ENCODE assay signal across 10 mouse cellular contexts in genomic region chr19:47917396-47917795, GRCm38 (mm10). TPM values are rescaled to one million over a fixed set of nuclear protein-coding genes. Genes with fewer than 3 reads are reported as not detected.
DNase-seq lines count a peak whose midpoint lies in the region; ATAC-seq and TF ChIP-seq lines count a peak whose summit lies in the region.
"Had no signal": no experiment of that assay in that cellular context is flagged by ENCODE, and none has a peak within 500 bp of the region (broad histone marks: within the 10 kb centered on the region; RNA-seq: fewer than 3 reads in every experiment).

No protein-coding gene starts in this region.

- H3K4me2 ChIP-seq in hindbrain, postnatal 0 days (ENCODE audit: low read depth, low read length) = peak overlapping the region; percentile 97; the same call in 1 of the 2 replicates
- H3K4me2 ChIP-seq in midbrain, embryonic 16.5 days (ENCODE audit: low read length) = peak overlapping the region; percentile 81

- peak overlapping the region; percentile 1; the same call in 1 of the 2 replicates for H3K27ac ChIP-seq in kidney, adult 2 months (ENCODE audit: insufficient read depth, low read depth, low read length)
- 0 out of 2 replicates have a peak overlapping the region, but pooled peaks have one; percentile 97 for H3K27ac ChIP-seq in embryonic facial prominence, embryonic 10.5 days (replicated peaks)
- no peak overlapping the region for H3K27ac ChIP-seq in hindbrain, postnatal 0 days
- H3K27ac ChIP-seq in midbrain, embryonic 16.5 days (ENCODE audit: low read length) = no peak overlapping the region

- no peaks in the 10 kb centered on the region for H3K27me3 ChIP-seq in kidney, adult 2 months (replicated peaks; ENCODE audit: control insufficient read depth, insufficient read depth, low read length)
- no peaks in the 10 kb centered on the region for H3K27me3 ChIP-seq in embryonic facial prominence, embryonic 10.5 days (replicated peaks; ENCODE audit: low read depth, poor library complexity, severe bottlenecking)
- H3K27me3 ChIP-seq in hindbrain, postnatal 0 days (ENCODE audit: insufficient read depth, low read length) = no peaks in the 10 kb centered on the region
- no peaks in the 10 kb centered on the region for H3K27me3 ChIP-seq in midbrain, embryonic 16.5 days (ENCODE audit: control insufficient read depth, insufficient read depth, low read depth, low read length)

- DNase-seq in kidney, adult 2 months = no peak
- no peak for DNase-seq in kidney, adult 11 months
- peak; percentile 33 for DNase-seq in embryonic facial prominence, embryonic 10.5 days (ENCODE audit: low spot score)
- DNase-seq in hindbrain, postnatal 0 days (ENCODE audit: low spot score) = no peak
- DNase-seq in ovary, postnatal 36 days (ENCODE audit: low spot score) = no peak
- no peak for DNase-seq in left cerebral cortex, postnatal 14 days (ENCODE audit: low spot score in 2 of 2)
- no peak for DNase-seq in frontal cortex, postnatal 14 days (ENCODE audit: low spot score in 2 of 2)

- H3K9me3 ChIP-seq in embryonic facial prominence, embryonic 10.5 days = no peaks in the 10 kb centered on the region
- H3K9me3 ChIP-seq in hindbrain, postnatal 0 days (ENCODE audit: low read length) = no peaks in the 10 kb centered on the region
- no peaks in the 10 kb centered on the region for H3K9me3 ChIP-seq in midbrain, embryonic 16.5 days (replicated peaks; ENCODE audit: control insufficient read depth, low read length, poor library complexity, severe bottlenecking)

- WGBS in kidney, adult 2 months = 54% methylated on average over 4 of the region's 4 CpGs
- 22% methylated on average over 4 of the region's 4 CpGs for WGBS in embryonic facial prominence, embryonic 10.5 days
- WGBS in hindbrain, postnatal 0 days = 24% methylated on average over 4 of the region's 4 CpGs
- WGBS in midbrain, embryonic 16.5 days = 4% methylated on average over 4 of the region's 4 CpGs

- intact Hi-C loops in left cerebral cortex, postnatal 14 days (cut with DNase I) = loop anchor here (5.0 kb wide), 1 partner anchor 35 kb away; no protein-coding TSS in a partner anchor

- H3K36me3 ChIP-seq in kidney, adult 2 months (ENCODE audit: control insufficient read depth, insufficient read depth, low read length) = no peaks in the 10 kb centered on the region
- H3K36me3 ChIP-seq in embryonic facial prominence, embryonic 10.5 days (replicated peaks) = peaks cover 10% of the 10 kb centered on the region; the same call in 1 of the 2 replicates
- no peaks in the 10 kb centered on the region for H3K36me3 ChIP-seq in hindbrain, postnatal 0 days (ENCODE audit: insufficient read depth, low read length)
- no peaks in the 10 kb centered on the region for H3K36me3 ChIP-seq in midbrain, embryonic 16.5 days (ENCODE audit: control insufficient read depth, insufficient read depth, low read length)

- peak overlapping the region; percentile 67; the same call in 1 of the 2 replicates for H3K4me3 ChIP-seq in kidney, adult 2 months (ENCODE audit: insufficient read depth, low read depth, low read length)
- H3K4me3 ChIP-seq in embryonic facial prominence, embryonic 10.5 days = peak overlapping the region; percentile 85
- no peak overlapping the region for H3K4me3 ChIP-seq in hindbrain, postnatal 0 days (ENCODE audit: low read length)
- H3K4me3 ChIP-seq in midbrain, embryonic 16.5 days (ENCODE audit: low read depth, low read length) = no peak overlapping the region; the same call in 1 of the 2 replicates

- ATAC-seq in hindbrain, postnatal 0 days = no peak
- ATAC-seq in midbrain, embryonic 16.5 days = no peak

- H3K4me1 ChIP-seq in kidney, adult 2 months (ENCODE audit: control insufficient read depth, insufficient read depth, low read length) = no peaks in the 10 kb centered on the region
- H3K4me1 ChIP-seq in embryonic facial prominence, embryonic 10.5 days = peaks cover 32% of the 10 kb centered on the region
- no peaks in the 10 kb centered on the region for H3K4me1 ChIP-seq in hindbrain, postnatal 0 days (ENCODE audit: insufficient read depth, low read length)
- peaks cover 23% of the 10 kb centered on the region for H3K4me1 ChIP-seq in midbrain, embryonic 16.5 days (ENCODE audit: control insufficient read depth, insufficient read depth, low read length)

- no peak for TF ChIP-seq CTCF in kidney, adult 2 months (conservative IDR thresholded peaks at IDR 0.05; ENCODE audit: insufficient read depth, insufficient read length, low read depth, low read length)
- no peak for TF ChIP-seq CTCF in hindbrain, postnatal 0 days (IDR thresholded peaks at IDR 0.05; ENCODE audit: low read depth)

- TF ChIP-seq POLR2A in kidney, adult 2 months (IDR thresholded peaks at IDR 0.05; ENCODE audit: low read depth, low read length) = no peak

- H3K9ac ChIP-seq in hindbrain, postnatal 0 days (replicated peaks; ENCODE audit: low read length) = no peak overlapping the region
- H3K9ac ChIP-seq in midbrain, embryonic 16.5 days (ENCODE audit: low read depth, low read length) = peak overlapping the region; percentile 30; the same call in 1 of the 2 replicates

RNA-seq across cellular contexts. Expression of gene Cfap43, which starts 1.7 kb away (rescaled TPM):
- polyA plus RNA-seq in kidney, adult 2 months (2012; rRNA removed) = 0.12 TPM in 1 of 2 replicates, not detected in the other
- 0.02 and 0.08 TPM in 2 replicates for polyA plus RNA-seq in embryonic facial prominence, embryonic 10.5 days (2016; fragmentation: Nextera tagmentation; extraction: Ambion mirVana)
- total RNA-seq in hindbrain, postnatal 0 days (2014; rRNA removed) = 1.8 and 2.8 TPM in 2 replicates
- polyA plus RNA-seq in hindbrain, postnatal 0 days (2015; fragmentation: Nextera tagmentation; extraction: Ambion mirVana) = 2.8 and 4.7 TPM in 2 replicates
- 1.7 and 1.9 TPM in 2 replicates for polyA plus RNA-seq in midbrain, embryonic 16.5 days (2015; fragmentation: Nextera tagmentation; extraction: Ambion mirVana)
- total RNA-seq in left cerebral cortex, postnatal 14 days (2021) = 1 to 10 TPM in 1 of 2 experiments, under 1 TPM in 1; 0.34 to 1.2 TPM
- total RNA-seq: common myeloid progenitor, adult 5-6 weeks had no signal
- polyA plus RNA-seq: G1E had no signal

RNA-seq across cellular contexts. Expression of gene Itprip, which starts 1.7 kb away (rescaled TPM):
- 6.4 and 8.0 TPM in 2 replicates for polyA plus RNA-seq in kidney, adult 2 months (2012; rRNA removed)
- 19.9 and 21.4 TPM in 2 replicates for polyA plus RNA-seq in embryonic facial prominence, embryonic 10.5 days (2016; fragmentation: Nextera tagmentation; extraction: Ambion mirVana)
- total RNA-seq in hindbrain, postnatal 0 days (2014; rRNA removed) = 6.6 and 7.2 TPM in 2 replicates
- 2.7 and 3.1 TPM in 2 replicates for polyA plus RNA-seq in hindbrain, postnatal 0 days (2015; fragmentation: Nextera tagmentation; extraction: Ambion mirVana)
- 3.5 and 4.3 TPM in 2 replicates for polyA plus RNA-seq in midbrain, embryonic 16.5 days (2015; fragmentation: Nextera tagmentation; extraction: Ambion mirVana)
- total RNA-seq in left cerebral cortex, postnatal 14 days (2021) = 1 to 10 TPM in 1 of 2 experiments, under 1 TPM in 1; 0.94 to 1.1 TPM

RNA-seq across cellular contexts. Expression of gene Cfap58, which starts 20.1 kb away (rescaled TPM):
- 0.05 TPM in 1 of 2 replicates, not detected in the other for polyA plus RNA-seq in kidney, adult 2 months (2012; rRNA removed)
- polyA plus RNA-seq in embryonic facial prominence, embryonic 10.5 days (2016; fragmentation: Nextera tagmentation; extraction: Ambion mirVana) = not detected in 2 replicates
- total RNA-seq in hindbrain, postnatal 0 days (2014; rRNA removed) = 0.26 TPM in 1 of 2 replicates, not detected in the other
- 0.68 TPM in 2 replicates for polyA plus RNA-seq in hindbrain, postnatal 0 days (2015; fragmentation: Nextera tagmentation; extraction: Ambion mirVana)
- polyA plus RNA-seq in midbrain, embryonic 16.5 days (2015; fragmentation: Nextera tagmentation; extraction: Ambion mirVana) = 0.57 and 0.90 TPM in 2 replicates
- total RNA-seq in left cerebral cortex, postnatal 14 days (2021) = under 1 TPM; 0.24 to 0.55 TPM
- total RNA-seq: common myeloid progenitor, adult 5-6 weeks; G1E had no signal
- polyA plus RNA-seq: G1E had no signal

RNA-seq across cellular contexts. Expression of gene Gsto2, which starts 52.1 kb away (rescaled TPM):
- 2.6 and 2.7 TPM in 2 replicates for polyA plus RNA-seq in kidney, adult 2 months (2012; rRNA removed)
- 0.74 and 1.0 TPM in 2 replicates for polyA plus RNA-seq in embryonic facial prominence, embryonic 10.5 days (2016; fragmentation: Nextera tagmentation; extraction: Ambion mirVana)
- 0.26 and 0.29 TPM in 2 replicates for total RNA-seq in hindbrain, postnatal 0 days (2014; rRNA removed)
- 0.89 and 1.6 TPM in 2 replicates for polyA plus RNA-seq in hindbrain, postnatal 0 days (2015; fragmentation: Nextera tagmentation; extraction: Ambion mirVana)
- polyA plus RNA-seq in midbrain, embryonic 16.5 days (2015; fragmentation: Nextera tagmentation; extraction: Ambion mirVana) = 1.0 and 1.1 TPM in 2 replicates
- 1 to 10 TPM; 1.4 to 1.7 TPM for total RNA-seq in left cerebral cortex, postnatal 14 days (2021)
- total RNA-seq: common myeloid progenitor, adult 5-6 weeks had no signal

Comparison
In these comparisons a context has a peak if more than half of its experiments do, and no peak if none do; other contexts are left out.
1. H3K27ac ChIP-seq: peak in kidney, adult 2 months (single experiment) and embryonic facial prominence, embryonic 10.5 days (single experiment); none in hindbrain, postnatal 0 days (single experiment) and midbrain, embryonic 16.5 days (single experiment).
2. H3K4me3 ChIP-seq: peak in kidney, adult 2 months (single experiment) and embryonic facial prominence, embryonic 10.5 days (single experiment); none in hindbrain, postnatal 0 days (single experiment) and midbrain, embryonic 16.5 days (single experiment).